Mouse (Mus musculus): Measurements from ENCODE around the gene Dmac2. TPM values are rescaled to one million over a fixed set of nuclear protein-coding genes. Genes with fewer than 3 reads are reported as not detected.

Dmac2 gene
- polyA plus RNA-seq, 1 experiment from 2014 or later, result 38.4 TPM

GRCm38 (mm10) chr7:25639754-25640153 is 20.5 kb downstream of the Dmac2 start:
- Histone ChIP-seq H3K9me3 (no peaks in the 10 kb centered on the region), H3K27ac (no peak overlapping the region), H3K27me3 (replicated peaks) (no peaks in the 10 kb centered on the region), H3K4me2 (replicated peaks) (no peak overlapping the region), H3K4me3 (replicated peaks) (no peak overlapping the region), H3K4me1 (replicated peaks) (no peaks in the 10 kb centered on the region), H3K36me3 (0 out of 2 replicates have a peak, but pooled peaks cover 2% of the 10 kb centered on the region), H3K9ac (no peak overlapping the region)
- 88% methylated on average over 4 of the region's 4 CpGs for WGBS
- ATAC-seq, result no peak

DNA sequence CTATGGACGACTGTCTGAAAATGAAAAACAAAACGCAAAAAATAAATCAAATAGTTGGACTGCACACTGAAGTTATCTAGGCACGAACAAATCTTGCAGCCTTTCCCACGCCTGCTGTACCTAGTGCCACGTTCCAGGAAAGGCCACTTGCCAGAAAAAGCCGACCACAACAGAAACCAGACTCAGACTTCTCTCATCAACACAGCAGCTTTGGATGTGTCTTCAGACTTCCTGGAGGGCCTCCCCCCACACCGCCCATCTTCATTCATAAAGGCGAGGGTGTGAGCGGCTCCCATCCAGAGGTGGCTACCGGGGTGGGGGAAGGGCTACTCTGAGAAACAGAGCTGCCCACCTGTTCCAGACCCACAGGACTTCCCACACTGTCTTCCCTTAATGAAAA is 24.9 kb downstream of the Dmac2 start:
- Histone ChIP-seq H3K36me3 (no peaks in the 10 kb centered on the region), H3K27ac (no peak overlapping the region), H3K9ac (no peak overlapping the region), H3K4me2 (replicated peaks) (no peak overlapping the region), H3K4me3 (replicated peaks) (no peak overlapping the region), H3K27me3 (replicated peaks) (no peaks in the 10 kb centered on the region), H3K9me3 (no peaks in the 10 kb centered on the region), H3K4me1 (replicated peaks) (no peaks in the 10 kb centered on the region)
- ATAC-seq, result no peak
- 76% methylated on average over 10 of the region's 10 CpGs for WGBS

- H3K4me2 ChIP-seq (replicated peaks), result no peak overlapping the region
Observed at GRCm38 (mm10) chr7:25644631-25645030, 25.4 kb downstream of the Dmac2 start.

GRCm38 (mm10) chr7:25645074-25645473 is 25.9 kb downstream of the Dmac2 start:
- no peak for ATAC-seq
- Histone ChIP-seq H3K4me2 (replicated peaks) (no peak overlapping the region), H3K4me3 (replicated peaks) (no peak overlapping the region), H3K36me3 (no peaks in the 10 kb centered on the region), H3K9ac (no peak overlapping the region), H3K4me1 (replicated peaks) (no peaks in the 10 kb centered on the region), H3K27ac (no peak overlapping the region), H3K9me3 (no peaks in the 10 kb centered on the region), H3K27me3 (replicated peaks) (no peaks in the 10 kb centered on the region)
- WGBS, result 70% methylated on average over 14 of the region's 14 CpGs

More at GRCm38 (mm10) chr7:25644631-25645030, 25.4 kb downstream of the Dmac2 start:
- WGBS, result 76% methylated on average over 4 of the region's 4 CpGs
- Histone ChIP-seq H3K4me1 (replicated peaks) (no peaks in the 10 kb centered on the region), H3K27me3 (replicated peaks) (no peaks in the 10 kb centered on the region), H3K4me3 (replicated peaks) (no peak overlapping the region), H3K27ac (no peak overlapping the region), H3K9ac (no peak overlapping the region), H3K36me3 (no peaks in the 10 kb centered on the region), H3K9me3 (no peaks in the 10 kb centered on the region)
- ATAC-seq, result no peak

DNA sequence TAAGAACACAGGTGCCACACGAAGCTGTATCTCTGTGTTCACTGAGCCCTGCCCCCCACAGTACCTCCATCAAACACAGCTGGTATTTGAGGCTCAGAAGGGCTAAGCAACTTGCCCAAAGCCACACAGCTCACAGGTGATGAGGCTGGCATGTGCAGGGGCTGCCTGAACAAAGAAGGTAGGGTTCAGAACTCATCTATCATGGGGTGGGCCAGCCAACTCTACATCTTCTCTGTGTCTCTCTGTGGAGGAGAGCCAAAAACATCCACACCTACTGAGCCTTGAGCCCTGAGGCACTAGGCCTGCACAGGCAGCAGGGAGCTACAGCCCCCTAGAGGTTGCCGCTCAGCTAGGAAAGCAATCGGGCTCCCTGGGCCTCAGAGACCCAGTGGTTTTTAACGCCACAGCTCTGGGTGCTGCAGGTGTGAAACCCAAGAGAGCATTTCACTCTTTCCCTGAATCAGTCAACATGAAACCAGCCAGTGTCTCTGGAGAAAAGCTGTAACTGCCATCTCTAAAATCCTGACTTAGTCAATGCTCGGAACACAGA is 28.4 kb downstream of the Dmac2 start:
- Histone ChIP-seq H3K27me3 (replicated peaks) (no peaks in the 10 kb centered on the region), H3K36me3 (no peaks in the 10 kb centered on the region), H3K4me3 (replicated peaks) (no peak overlapping the region), H3K9ac (no peak overlapping the region), H3K4me1 (replicated peaks) (no peaks in the 10 kb centered on the region), H3K9me3 (no peaks in the 10 kb centered on the region), H3K4me2 (replicated peaks) (no peak overlapping the region), H3K27ac (no peak overlapping the region)
- ATAC-seq, result no peak
- 53% methylated on average over 5 of the region's 5 CpGs for WGBS

DNA sequence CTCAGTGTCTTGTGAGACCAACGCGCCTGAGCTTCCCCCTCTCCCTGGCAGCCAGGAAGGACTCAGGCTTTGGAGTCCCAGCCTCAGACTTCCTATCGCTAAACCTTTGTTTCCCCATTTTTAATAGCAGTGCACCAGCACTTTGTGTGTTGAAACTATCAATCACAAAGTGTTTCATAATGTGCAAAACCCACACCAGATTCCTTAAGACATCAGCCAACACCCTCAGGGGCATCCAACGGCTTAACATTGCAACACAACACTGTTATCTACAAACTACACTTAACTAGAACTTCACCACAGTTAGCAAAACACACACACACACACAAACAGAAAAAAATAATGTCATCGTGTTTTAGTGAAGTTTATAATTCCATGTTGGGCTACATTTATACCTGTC is 30.6 kb downstream of the Dmac2 start:
- WGBS, result 76% methylated on average over 5 of the region's 5 CpGs
- ATAC-seq, result no peak
- Histone ChIP-seq H3K4me2 (replicated peaks) (no peak overlapping the region), H3K4me1 (replicated peaks) (no peaks in the 10 kb centered on the region), H3K4me3 (replicated peaks) (no peak overlapping the region), H3K9me3 (no peaks in the 10 kb centered on the region), H3K36me3 (no peaks in the 10 kb centered on the region), H3K9ac (no peak overlapping the region), H3K27ac (no peak overlapping the region), H3K27me3 (replicated peaks) (no peaks in the 10 kb centered on the region)

- Histone ChIP-seq H3K9ac (no peak overlapping the region), H3K9me3 (no peaks in the 10 kb centered on the region), H3K4me1 (replicated peaks) (no peaks in the 10 kb centered on the region), H3K4me2 (replicated peaks) (no peak overlapping the region), H3K27ac (no peak overlapping the region), H3K36me3 (no peaks in the 10 kb centered on the region), H3K27me3 (replicated peaks) (no peaks in the 10 kb centered on the region), H3K4me3 (replicated peaks) (no peak overlapping the region)
- 89% methylated on average over 8 of the region's 8 CpGs for WGBS
- no peak for ATAC-seq
Observed at GRCm38 (mm10) chr7:25651281-25651680, 32.1 kb downstream of the Dmac2 start.

DNA sequence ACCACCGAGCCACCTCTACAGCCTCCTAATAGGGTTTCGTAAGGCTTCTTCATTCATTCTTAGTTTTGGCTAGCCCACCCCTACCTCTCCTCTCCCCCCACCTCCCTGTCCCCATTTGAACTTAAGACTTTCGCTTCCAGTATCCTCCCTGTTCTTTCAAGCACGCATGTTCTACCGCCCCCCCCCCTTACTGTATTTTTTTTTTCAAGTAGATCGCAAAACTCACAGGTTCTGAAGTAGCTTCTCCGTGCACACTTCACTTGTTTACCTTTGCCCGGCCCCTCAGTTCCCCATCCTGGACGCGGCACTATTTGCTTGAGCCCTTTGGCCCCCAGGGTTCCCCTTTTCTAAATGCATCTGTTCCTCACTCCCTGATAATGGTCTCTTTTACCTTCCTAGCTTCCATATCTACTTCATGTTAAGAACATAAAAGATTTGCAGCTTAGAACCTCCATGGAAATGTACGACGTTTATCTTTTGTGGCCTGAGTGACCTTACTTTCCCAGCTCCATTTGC is 33.1 kb downstream of the Dmac2 start:
- ATAC-seq, result no peak
- no peak overlapping the region for H3K27ac ChIP-seq
- H3K27me3 ChIP-seq (replicated peaks), result no peaks in the 10 kb centered on the region
- H3K4me3 ChIP-seq (replicated peaks), result no peak overlapping the region
- H3K9me3 ChIP-seq, result no peaks in the 10 kb centered on the region
- no peak overlapping the region for H3K9ac ChIP-seq
- 77% methylated on average over 12 of the region's 12 CpGs for WGBS
- no peaks in the 10 kb centered on the region for H3K4me1 ChIP-seq (replicated peaks)
- no peak overlapping the region for H3K4me2 ChIP-seq (replicated peaks)
- no peaks in the 10 kb centered on the region for H3K36me3 ChIP-seq

DNA sequence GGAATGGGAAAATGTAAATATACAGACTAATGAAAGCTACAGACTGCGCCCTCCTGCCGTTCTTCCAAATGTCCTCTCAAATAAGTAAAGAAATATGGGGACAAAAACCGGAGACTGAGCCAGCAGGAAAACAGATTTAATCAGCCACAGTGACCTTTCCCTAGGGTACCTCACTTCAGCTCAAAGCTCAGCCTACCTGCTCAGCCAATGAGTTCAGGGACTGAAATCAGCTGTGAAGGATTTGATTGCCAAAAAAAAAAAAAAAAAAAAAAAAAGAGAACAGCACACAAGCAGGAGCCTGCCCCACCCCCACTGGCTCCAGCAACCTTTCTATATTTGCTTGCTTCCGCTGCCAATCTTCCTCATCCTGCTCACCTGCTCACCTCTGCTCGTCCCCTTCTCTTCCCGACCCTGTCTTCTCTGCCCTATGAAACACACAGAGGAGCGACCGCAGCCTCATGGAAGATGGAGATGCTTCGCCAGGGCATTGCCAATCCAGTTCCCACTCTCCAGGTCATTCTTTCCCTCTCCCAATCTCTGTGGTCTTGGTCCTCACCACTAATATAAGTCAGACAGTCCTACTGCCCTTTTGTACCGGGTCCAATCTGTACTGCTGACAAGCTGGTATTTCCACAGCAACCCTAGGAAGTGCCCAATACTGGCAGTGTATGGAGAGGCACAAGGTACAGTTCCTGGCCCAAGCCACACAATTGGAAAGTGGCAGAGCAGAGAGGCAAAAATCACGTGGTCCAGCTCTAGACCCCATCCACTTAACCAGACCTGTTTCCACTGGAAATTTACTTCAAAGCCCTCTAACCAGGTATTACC is 36.6 kb downstream of the Dmac2 start:
- 70% methylated on average over 11 of the region's 11 CpGs for WGBS
- Histone ChIP-seq H3K4me1 (replicated peaks) (peaks cover 10% of the 10 kb centered on the region; the same call in 1 of the 2 replicates), H3K27ac (no peak overlapping the region), H3K4me2 (replicated peaks) (no peak overlapping the region), H3K9ac (no peak overlapping the region), H3K36me3 (no peaks in the 10 kb centered on the region), H3K4me3 (replicated peaks) (no peak overlapping the region), H3K9me3 (no peaks in the 10 kb centered on the region), H3K27me3 (replicated peaks) (no peaks in the 10 kb centered on the region)
- no peak for ATAC-seq

DNA sequence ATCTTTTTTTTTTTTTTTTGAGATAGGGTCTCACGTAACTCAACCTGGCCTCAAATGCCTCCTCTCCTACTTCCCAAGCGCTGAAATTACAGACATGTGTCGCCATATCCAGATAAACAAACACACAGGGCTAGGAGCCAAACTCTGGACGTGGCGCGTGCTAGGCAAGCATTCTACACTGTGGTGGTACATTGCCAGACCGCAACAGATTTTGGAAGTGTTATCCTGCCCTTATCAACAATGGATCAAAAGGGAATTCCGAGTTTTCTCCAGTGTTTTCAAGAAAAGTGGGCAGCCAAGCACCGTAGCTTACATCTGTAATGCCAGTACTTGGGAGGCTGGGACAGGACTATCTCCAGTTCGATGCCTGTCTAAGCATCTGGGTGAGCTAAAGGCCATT is 38.6 kb downstream of the Dmac2 start:
- H3K9ac ChIP-seq, result peak overlapping the region; percentile 61
- peaks cover 10% of the 10 kb centered on the region; the same call in 1 of the 2 replicates for H3K4me1 ChIP-seq (replicated peaks)
- WGBS, result 37% methylated on average over 10 of the region's 10 CpGs
- no peak overlapping the region for H3K27ac ChIP-seq
- H3K36me3 ChIP-seq, result no peaks in the 10 kb centered on the region
- peak overlapping the region; percentile 55 for H3K4me3 ChIP-seq (replicated peaks)
- H3K27me3 ChIP-seq (replicated peaks), result no peaks in the 10 kb centered on the region
- H3K4me2 ChIP-seq (replicated peaks), result peak overlapping the region; percentile 76
- no peak for ATAC-seq
- H3K9me3 ChIP-seq, result no peaks in the 10 kb centered on the region

- H3K4me3 ChIP-seq (replicated peaks), result peak within 1 kb of the TSS; percentile 55
- H3K27me3 ChIP-seq (replicated peaks), result no peaks in the 10 kb centered on the region
- no peaks in the 10 kb centered on the region for H3K9me3 ChIP-seq
- ATAC-seq, result peak; percentile 100
- peak within 1 kb of the TSS; percentile 61 for H3K9ac ChIP-seq
- H3K36me3 ChIP-seq, result no peaks in the 10 kb centered on the region
- WGBS, result under 1% methylated on average over 50 of the region's 50 CpGs
- peak within 1 kb of the TSS; percentile 57; the same call in 1 of the 2 replicates for H3K27ac ChIP-seq
- peak within 1 kb of the TSS; percentile 76 for H3K4me2 ChIP-seq (replicated peaks)
- H3K4me1 ChIP-seq (replicated peaks), result peaks cover 10% of the 10 kb centered on the region; the same call in 1 of the 2 replicates
Observed at GRCm38 (mm10) chr7:25658657-25659472, 39.7 kb downstream of the Dmac2 start, which contains the start of the genes Bckdha and Exosc5. Gene Bckdha, minus strand, starts transcription at chr7:25658981. Gene Exosc5, plus strand, starts transcription at chr7:25659164.

DNA sequence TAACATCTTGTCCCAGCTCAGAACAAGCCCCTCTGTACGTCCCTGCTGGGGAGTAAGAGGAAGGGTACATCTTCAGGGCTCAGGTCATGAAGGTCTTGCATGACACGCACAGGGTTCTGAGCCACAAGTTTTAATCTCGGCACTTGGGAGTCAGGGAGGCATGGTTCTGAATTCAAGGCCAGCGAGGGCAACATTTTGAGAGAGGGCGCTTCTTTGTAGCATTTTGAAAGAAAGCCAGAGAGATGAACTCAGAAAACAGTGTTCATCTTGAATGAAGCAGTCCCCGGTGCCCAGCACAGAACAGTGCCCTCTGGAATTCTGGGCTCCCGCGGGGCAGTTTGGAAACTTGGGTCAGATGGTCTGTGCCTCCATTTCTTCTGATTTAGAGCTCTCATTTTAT is 47.2 kb downstream of the Dmac2 start:
- 93% methylated on average over 8 of the region's 8 CpGs for WGBS
- no peaks in the 10 kb centered on the region for H3K27me3 ChIP-seq (replicated peaks)
- H3K4me3 ChIP-seq (replicated peaks), result no peak overlapping the region
- H3K4me1 ChIP-seq (replicated peaks), result no peaks in the 10 kb centered on the region
- no peak overlapping the region for H3K4me2 ChIP-seq (replicated peaks)
- no peak for ATAC-seq
- H3K36me3 ChIP-seq, result peaks cover 16% of the 10 kb centered on the region; the same call in 1 of the 2 replicates
- H3K9me3 ChIP-seq, result no peaks in the 10 kb centered on the region
- no peak overlapping the region for H3K9ac ChIP-seq
- no peak overlapping the region for H3K27ac ChIP-seq

Measured in intestine, embryonic 15.5 days (tissue).